Mouse (Mus musculus) neural tube, embryonic 13.5 days (tissue): ENCODE results near the gene Plpp2. TPM values are rescaled to one million over a fixed set of nuclear protein-coding genes. Genes with fewer than 3 reads are reported as not detected.

Experiments used
- ATAC-seq: fragments of 200-750 bp; cut with Nextera tagmentation; 2 replicates; pipeline ENCODE4 v1.8.0; 2017; ENCODE audit warnings: low read depth, mild to moderate bottlenecking, moderate TSS enrichment, moderate library complexity
- H3K27ac ChIP-seq: fragments of 300-500 bp; sonication (generic); replicated peaks from 2 replicates; pipeline ENCODE4 v1.5.1; 2015; ENCODE audit warnings: moderate library complexity, mild to moderate bottlenecking, inconsistent platforms
- H3K27me3 ChIP-seq: fragments of 300-500 bp; sonication (generic); 2 replicates; pipeline ENCODE4 v1.6.1; 2015; ENCODE audit warnings: mild to moderate bottlenecking, inconsistent platforms
- H3K36me3 ChIP-seq: fragments of 300-500 bp; sonication (generic); 2 replicates; pipeline ENCODE4 v1.6.1; 2015; ENCODE audit warnings: mild to moderate bottlenecking, inconsistent platforms
- H3K4me1 ChIP-seq: fragments of 300-500 bp; sonication (generic); replicated peaks from 2 replicates; pipeline ENCODE4 v1.6.1; 2015; ENCODE audit warnings: inconsistent platforms
- H3K4me2 ChIP-seq: fragments of 300-500 bp; sonication (generic); 2 replicates; pipeline ENCODE4 v1.6.1; 2015; ENCODE audit warnings: inconsistent platforms, mild to moderate bottlenecking, moderate library complexity
- H3K4me3 ChIP-seq: fragments of 300-500 bp; sonication (generic); 2 replicates; pipeline ENCODE4 v1.5.1; 2015; ENCODE audit warnings: mild to moderate bottlenecking, inconsistent platforms
- H3K9ac ChIP-seq: fragments of 300-500 bp; sonication (generic); 2 replicates; pipeline ENCODE4 v1.6.1; 2015; ENCODE audit warnings: moderate library complexity, mild to moderate bottlenecking, inconsistent platforms
- H3K9me3 ChIP-seq: fragments of 300-500 bp; sonication (generic); 2 replicates; pipeline ENCODE4 v1.6.1; 2016; ENCODE audit warnings: inconsistent platforms
- WGBS: fragments of 180-500 bp; shearing (Covaris S2); methylation state at CpG from one replicate; pipeline ENCODE4 v1.1.7; 2015; 5-methylcytosine and 5-hydroxymethylcytosine counted together
- polyA plus RNA-seq: library from polyadenylated mRNA; unstranded; fragments of >200 nt; fragmentation: Nextera tagmentation; extraction: Ambion mirVana; gene quantifications from 2 replicates; pipeline ENCODE4 v1.2.1, GENCODE M21; 2015

The Plpp2 gene
- polyA plus RNA-seq, 1 experiment from 2014 or later, result 17.5 TPM

DNA sequence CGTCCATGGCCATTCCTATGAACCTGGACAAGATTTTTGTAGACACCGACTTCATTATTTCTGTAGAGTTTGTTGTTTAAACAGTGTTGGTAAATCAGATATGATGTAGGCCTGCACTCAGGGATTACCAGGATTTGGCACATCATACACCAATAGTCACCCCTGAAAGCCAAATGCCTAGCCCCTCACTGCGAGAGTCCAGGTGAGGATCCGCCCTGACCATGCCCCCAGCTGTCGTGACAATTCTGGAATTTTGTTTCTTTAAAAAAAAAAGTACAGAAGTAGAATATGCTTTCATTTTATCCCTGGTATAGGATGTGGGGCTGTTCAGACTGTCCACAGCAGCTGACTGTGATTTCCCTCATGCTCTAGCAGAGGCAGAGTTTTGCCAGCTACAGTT lies 36.3 kb upstream of the Plpp2 start:
- Histone ChIP-seq H3K4me2 (no peak overlapping the region), H3K4me3 (no peak overlapping the region), H3K4me1 (no peaks in the 10 kb centered on the region), H3K27ac (no peak overlapping the region), H3K36me3 (no peaks in the 10 kb centered on the region), H3K27me3 (no peaks in the 10 kb centered on the region), H3K9ac (no peak overlapping the region), H3K9me3 (peaks cover 7% of the 10 kb centered on the region)
- WGBS, result 90% methylated on average over 5 of the region's 5 CpGs
- no peak for ATAC-seq

GRCm38 (mm10) chr10:79559716-79560115 lies 26.1 kb upstream of the Plpp2 start:
- Histone ChIP-seq H3K36me3 (no peaks in the 10 kb centered on the region), H3K4me2 (no peak overlapping the region), H3K9ac (no peak overlapping the region), H3K27ac (no peak overlapping the region), H3K9me3 (0 out of 2 replicates have a peak, but pooled peaks cover 5% of the 10 kb centered on the region), H3K27me3 (no peaks in the 10 kb centered on the region), H3K4me3 (no peak overlapping the region), H3K4me1 (peaks cover 6% of the 10 kb centered on the region; the same call in 1 of the 2 replicates)
- 93% methylated on average over 2 of the region's 2 CpGs for WGBS
- no peak for ATAC-seq

GRCm38 (mm10) chr10:79557496-79557895 lies 23.9 kb upstream of the Plpp2 start:
- Histone ChIP-seq H3K27ac (no peak overlapping the region), H3K4me2 (no peak overlapping the region), H3K4me3 (no peak overlapping the region), H3K9ac (no peak overlapping the region), H3K27me3 (no peaks in the 10 kb centered on the region), H3K4me1 (peaks cover 24% of the 10 kb centered on the region), H3K36me3 (no peaks in the 10 kb centered on the region), H3K9me3 (no peaks in the 10 kb centered on the region)
- WGBS, result 95% methylated on average over 5 of the region's 5 CpGs
- ATAC-seq, result no peak

- no peak overlapping the region for H3K4me2 ChIP-seq
- WGBS, result 91% methylated on average over 5 of the region's 5 CpGs
- no peak for ATAC-seq
Measured at GRCm38 (mm10) chr10:79556951-79557350, 23.4 kb upstream of the Plpp2 start.

DNA sequence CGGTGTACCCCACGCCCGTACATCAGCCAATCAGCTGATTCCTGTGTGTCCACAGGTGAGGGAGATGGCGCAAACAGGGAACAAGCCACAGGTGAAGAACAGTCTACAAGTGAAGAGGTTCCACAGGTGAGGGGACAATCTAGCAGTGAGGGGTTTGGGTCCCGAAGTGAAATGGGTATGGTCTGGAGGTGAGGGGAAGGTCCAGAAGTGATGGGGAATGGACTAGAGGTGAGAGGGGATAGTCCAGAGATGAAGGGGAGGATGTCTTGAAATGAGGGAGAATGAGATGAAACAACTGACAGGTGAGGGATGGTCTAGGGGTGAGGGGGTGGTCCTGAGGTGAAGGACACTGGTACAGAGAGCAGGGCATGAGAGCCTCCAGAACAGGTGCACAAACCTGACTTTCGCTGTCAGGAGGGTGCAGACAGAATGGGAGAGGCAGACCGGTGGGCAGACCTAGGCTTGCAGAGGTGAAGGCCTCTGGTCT lies 21.7 kb upstream of the Plpp2 start:
- peak overlapping the region; percentile 89 for H3K9ac ChIP-seq
- H3K27me3 ChIP-seq, result no peaks in the 10 kb centered on the region
- H3K9me3 ChIP-seq, result no peaks in the 10 kb centered on the region
- no peak overlapping the region for H3K27ac ChIP-seq
- WGBS, result 26% methylated on average over 7 of the region's 7 CpGs
- H3K4me3 ChIP-seq, result peak overlapping the region; percentile 89
- H3K4me1 ChIP-seq, result peaks cover 30% of the 10 kb centered on the region
- peak; percentile 40 for ATAC-seq
- peaks cover 1% of the 10 kb centered on the region for H3K36me3 ChIP-seq
- peak overlapping the region; percentile 80 for H3K4me2 ChIP-seq

More at GRCm38 (mm10) chr10:79556951-79557350, 23.4 kb upstream of the Plpp2 start:
- no peak overlapping the region for H3K4me3 ChIP-seq
- H3K9ac ChIP-seq, result no peak overlapping the region
- H3K4me1 ChIP-seq, result peaks cover 30% of the 10 kb centered on the region
- no peak overlapping the region for H3K27ac ChIP-seq
- no peaks in the 10 kb centered on the region for H3K9me3 ChIP-seq
- H3K36me3 ChIP-seq, result no peaks in the 10 kb centered on the region
- no peaks in the 10 kb centered on the region for H3K27me3 ChIP-seq

DNA sequence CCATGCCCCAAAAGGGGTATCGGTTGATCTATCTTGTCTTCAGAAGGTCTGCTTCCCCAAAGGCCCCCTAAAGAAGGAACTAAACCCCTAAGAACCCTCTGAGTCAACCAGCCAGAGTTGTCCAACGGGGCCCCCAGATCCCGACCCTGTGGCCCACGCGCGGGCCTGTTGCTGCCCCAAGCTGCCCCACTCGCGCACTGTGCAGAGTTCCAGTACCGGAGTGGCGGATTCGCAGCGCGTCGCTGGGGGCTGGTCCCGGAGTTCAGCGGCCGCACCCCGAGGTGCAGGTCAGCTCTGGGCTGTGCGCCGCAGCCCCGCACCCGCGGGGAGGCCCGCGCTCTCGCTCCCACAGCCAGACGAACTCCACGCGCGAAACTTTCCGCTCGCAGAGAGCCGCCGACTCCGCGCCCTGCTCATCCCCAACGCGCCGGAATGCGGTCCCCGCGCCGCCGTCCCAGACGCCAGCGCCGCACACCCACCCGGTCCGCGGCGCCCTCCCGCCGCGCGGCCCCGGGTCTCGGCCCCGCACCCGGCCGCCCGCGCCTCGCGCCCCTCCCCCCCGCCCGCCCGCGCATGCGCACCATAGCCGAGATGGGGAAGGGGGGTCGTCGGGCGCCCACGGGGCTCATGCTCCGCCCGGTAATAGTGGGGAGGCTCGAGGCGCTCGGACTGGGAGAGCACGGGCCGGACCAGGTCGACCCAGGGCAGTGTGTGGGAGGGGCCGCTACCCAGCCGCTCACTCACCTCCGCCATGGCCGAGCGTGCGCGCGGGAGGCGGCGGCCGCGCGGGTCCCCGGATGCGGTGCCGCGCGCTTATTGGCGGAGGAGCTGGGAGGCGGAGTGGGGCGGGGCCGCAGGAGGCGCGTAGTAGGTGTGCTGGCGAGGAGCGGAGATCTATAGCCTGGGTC lies 21.0 kb upstream of the Plpp2 start, which contains the start of gene Mier2:
Gene Mier2, minus strand, starts transcription at position 870 of the 908 bp plus-strand sequence.
- H3K4me1 ChIP-seq, result peaks cover 30% of the 10 kb centered on the region
- WGBS, result under 1% methylated on average over 99 of the region's 108 CpGs

GRCm38 (mm10) chr10:79553691-79554090 lies 20.1 kb upstream of the Plpp2 start:
- Histone ChIP-seq H3K9me3 (no peaks in the 10 kb centered on the region), H3K27ac (no peak overlapping the region), H3K9ac (peak overlapping the region; percentile 89), H3K4me1 (peaks cover 30% of the 10 kb centered on the region), H3K4me2 (peak overlapping the region; percentile 80), H3K4me3 (peak overlapping the region; percentile 89), H3K36me3 (peaks cover 17% of the 10 kb centered on the region), H3K27me3 (no peaks in the 10 kb centered on the region)
- ATAC-seq, result no peak
- 44% methylated on average over 10 of the region's 10 CpGs for WGBS

More for the DNA sequence above, 21.0 kb upstream of the Plpp2 start, which contains the start of gene Mier2:
- Histone ChIP-seq H3K9ac (peak within 1 kb of the TSS; percentile 89), H3K4me3 (peak within 1 kb of the TSS; percentile 89), H3K27ac (peak within 1 kb of the TSS; percentile 57; the same call in 1 of the 2 replicates), H3K4me2 (peak within 1 kb of the TSS; percentile 80), H3K36me3 (peaks cover 8% of the 10 kb centered on the region), H3K27me3 (no peaks in the 10 kb centered on the region), H3K9me3 (no peaks in the 10 kb centered on the region)
- peak; percentile 91 for ATAC-seq

DNA sequence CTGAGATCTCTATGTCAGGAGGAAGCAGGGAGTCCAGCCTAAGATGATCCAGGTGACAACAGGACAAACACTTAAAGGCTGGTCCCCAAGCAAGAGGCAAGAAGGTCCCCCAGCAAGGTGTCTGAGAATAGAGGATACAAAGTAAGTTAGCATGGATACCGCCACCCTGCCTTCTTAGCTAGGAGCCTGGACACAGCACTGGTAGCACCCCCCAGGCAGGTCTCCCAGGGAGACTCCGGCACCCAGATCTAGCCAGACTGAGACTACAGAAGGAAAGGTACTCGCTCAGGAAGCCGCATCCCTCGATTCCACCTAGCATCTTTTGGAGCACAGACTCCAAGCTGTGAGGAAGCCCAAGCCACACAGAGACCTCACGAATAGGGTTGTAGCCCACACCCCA lies 19.6 kb upstream of the Plpp2 start:
- H3K9me3 ChIP-seq, result no peaks in the 10 kb centered on the region
- no peak for ATAC-seq
- peaks cover 30% of the 10 kb centered on the region for H3K4me1 ChIP-seq
- H3K27ac ChIP-seq, result no peak overlapping the region
- H3K27me3 ChIP-seq, result no peaks in the 10 kb centered on the region
- 92% methylated on average over 6 of the region's 6 CpGs for WGBS
- H3K4me3 ChIP-seq, result peak overlapping the region; percentile 89
- H3K9ac ChIP-seq, result peak overlapping the region; percentile 89
- peaks cover 22% of the 10 kb centered on the region for H3K36me3 ChIP-seq
- peak overlapping the region; percentile 80 for H3K4me2 ChIP-seq

GRCm38 (mm10) chr10:79552531-79552930 lies 18.9 kb upstream of the Plpp2 start:
- WGBS, result 91% methylated on average over 8 of the region's 8 CpGs
- no peak overlapping the region for H3K4me2 ChIP-seq
- no peak overlapping the region for H3K9ac ChIP-seq
- no peak overlapping the region for H3K27ac ChIP-seq
- no peak for ATAC-seq
- no peak overlapping the region for H3K4me3 ChIP-seq
- peaks cover 29% of the 10 kb centered on the region for H3K36me3 ChIP-seq
- no peaks in the 10 kb centered on the region for H3K27me3 ChIP-seq
- no peaks in the 10 kb centered on the region for H3K9me3 ChIP-seq
- H3K4me1 ChIP-seq, result peaks cover 30% of the 10 kb centered on the region

GRCm38 (mm10) chr10:79550366-79550765 lies 16.8 kb upstream of the Plpp2 start:
- H3K4me3 ChIP-seq, result no peak overlapping the region
- H3K9me3 ChIP-seq, result no peaks in the 10 kb centered on the region
- no peaks in the 10 kb centered on the region for H3K27me3 ChIP-seq
- no peak overlapping the region for H3K9ac ChIP-seq
- H3K27ac ChIP-seq, result no peak overlapping the region
- 87% methylated on average over 9 of the region's 9 CpGs for WGBS
- no peak overlapping the region for H3K4me2 ChIP-seq
- ATAC-seq, result no peak
- H3K36me3 ChIP-seq, result peaks cover 50% of the 10 kb centered on the region
- H3K4me1 ChIP-seq, result peaks cover 28% of the 10 kb centered on the region

GRCm38 (mm10) chr10:79548971-79549723 lies 15.6 kb upstream of the Plpp2 start:
- Histone ChIP-seq H3K9me3 (no peaks in the 10 kb centered on the region), H3K9ac (no peak overlapping the region), H3K4me3 (no peak overlapping the region), H3K27ac (no peak overlapping the region), H3K4me2 (no peak overlapping the region), H3K36me3 (peaks cover 63% of the 10 kb centered on the region), H3K27me3 (no peaks in the 10 kb centered on the region), H3K4me1 (peaks cover 22% of the 10 kb centered on the region)
- no peak for ATAC-seq
- WGBS, result 94% methylated on average over 18 of the region's 18 CpGs

- Histone ChIP-seq H3K4me2 (no peak overlapping the region), H3K36me3 (peaks cover 69% of the 10 kb centered on the region), H3K27me3 (no peaks in the 10 kb centered on the region), H3K9ac (no peak overlapping the region), H3K4me3 (no peak overlapping the region), H3K9me3 (no peaks in the 10 kb centered on the region), H3K4me1 (peaks cover 16% of the 10 kb centered on the region), H3K27ac (no peak overlapping the region)
- ATAC-seq, result no peak
- WGBS, result 92% methylated on average over 5 of the region's 5 CpGs
Measured at GRCm38 (mm10) chr10:79548546-79548945, 14.9 kb upstream of the Plpp2 start.
